Mouse (Mus musculus): ENCODE results near the gene Ssrp1. TPM values are rescaled to one million over a fixed set of nuclear protein-coding genes. Genes with fewer than 3 reads are reported as not detected.
A peak's percentile ranks its signal among the peaks of the same experiment; 100 is the strongest.

The Ssrp1 gene
- total and polyA plus RNA-seq, 2 experiments = 39.1 to 48.9 TPM

GRCm38 (mm10) chr2:85059677-85060076 lies 22.6 kb downstream of the Ssrp1 start:
- peaks cover 7% of the 10 kb centered on the region; the same call in 1 of the 2 replicates for H3K79me2 ChIP-seq (ENCODE audit: control insufficient read depth, insufficient read depth, low read length)
- no peaks in the 10 kb centered on the region for H3K27me3 ChIP-seq (ENCODE audit: control insufficient read depth, insufficient read depth, low read length)
- peaks cover 18% of the 10 kb centered on the region for H3K4me1 ChIP-seq (ENCODE audit: control insufficient read depth, insufficient read depth, low read length)
- no peak overlapping the region for H3K9ac ChIP-seq (ENCODE audit: low read depth, low read length)
- WGBS = 88% methylated on average over 6 of the region's 6 CpGs
- DNase-seq (ENCODE audit: extremely low read depth, low read depth, low spot score) = peak; percentile 27
- H3K4me3 ChIP-seq (ENCODE audit: insufficient read depth, low read depth, low read length) = no peak overlapping the region
- TF ChIP-seq POLR2A (IDR thresholded peaks at IDR 0.05; ENCODE audit: extremely low read depth, insufficient read depth, low read length) (no peak), CTCF (IDR thresholded peaks at IDR 0.05; ENCODE audit: low read depth, low read length) (no peak)
- peak overlapping the region; percentile 61 for H3K27ac ChIP-seq (replicated peaks; ENCODE audit: insufficient read depth, low read depth, low read length)
- peaks cover 7% of the 10 kb centered on the region; the same call in 1 of the 2 replicates for H3K36me3 ChIP-seq (ENCODE audit: control insufficient read depth, insufficient read depth, low read length)

GRCm38 (mm10) chr2:85060591-85061060 lies 23.6 kb downstream of the Ssrp1 start:
- Histone ChIP-seq H3K79me2 (ENCODE audit: control insufficient read depth, insufficient read depth, low read length) (peaks cover 7% of the 10 kb centered on the region; the same call in 1 of the 2 replicates), H3K4me1 (ENCODE audit: control insufficient read depth, insufficient read depth, low read length) (peaks cover 27% of the 10 kb centered on the region), H3K27ac (replicated peaks; ENCODE audit: insufficient read depth, low read depth, low read length) (peak overlapping the region; percentile 91), H3K9ac (ENCODE audit: low read depth, low read length) (peak overlapping the region; percentile 89), H3K27me3 (ENCODE audit: control insufficient read depth, insufficient read depth, low read length) (no peaks in the 10 kb centered on the region), H3K4me3 (ENCODE audit: insufficient read depth, low read depth, low read length) (peak overlapping the region; percentile 79), H3K36me3 (ENCODE audit: control insufficient read depth, insufficient read depth, low read length) (peaks cover 4% of the 10 kb centered on the region; the same call in 1 of the 2 replicates)
- TF ChIP-seq CTCF (IDR thresholded peaks at IDR 0.05; ENCODE audit: low read depth, low read length) (no peak), POLR2A (IDR thresholded peaks at IDR 0.05; ENCODE audit: extremely low read depth, insufficient read depth, low read length) (peak; percentile 90)
- peak; percentile 90 for DNase-seq (ENCODE audit: extremely low read depth, low read depth, low spot score)
- WGBS = 1% methylated on average over 11 of the region's 11 CpGs

GRCm38 (mm10) chr2:85061107-85061541 lies 24.1 kb downstream of the Ssrp1 start:
- WGBS = 14% methylated on average over 10 of the region's 10 CpGs
- no peaks in the 10 kb centered on the region for H3K27me3 ChIP-seq (ENCODE audit: control insufficient read depth, insufficient read depth, low read length)
- H3K79me2 ChIP-seq (ENCODE audit: control insufficient read depth, insufficient read depth, low read length) = peaks cover 7% of the 10 kb centered on the region; the same call in 1 of the 2 replicates
- peak; percentile 86 for DNase-seq (ENCODE audit: extremely low read depth, low read depth, low spot score)
- H3K9ac ChIP-seq (ENCODE audit: low read depth, low read length) = peak overlapping the region; percentile 89
- H3K4me1 ChIP-seq (ENCODE audit: control insufficient read depth, insufficient read depth, low read length) = peaks cover 31% of the 10 kb centered on the region
- H3K36me3 ChIP-seq (ENCODE audit: control insufficient read depth, insufficient read depth, low read length) = peaks cover 4% of the 10 kb centered on the region; the same call in 1 of the 2 replicates
- H3K4me3 ChIP-seq (ENCODE audit: insufficient read depth, low read depth, low read length) = peak overlapping the region; percentile 79
- peak overlapping the region; percentile 91 for H3K27ac ChIP-seq (replicated peaks; ENCODE audit: insufficient read depth, low read depth, low read length)
- no peak for TF ChIP-seq CTCF (IDR thresholded peaks at IDR 0.05; ENCODE audit: low read depth, low read length)
- no peak for TF ChIP-seq POLR2A (IDR thresholded peaks at IDR 0.05; ENCODE audit: extremely low read depth, insufficient read depth, low read length)

- no peak for DNase-seq (ENCODE audit: extremely low read depth, low read depth, low spot score)
- H3K79me2 ChIP-seq (ENCODE audit: control insufficient read depth, insufficient read depth, low read length) = peaks cover 7% of the 10 kb centered on the region; the same call in 1 of the 2 replicates
- H3K9ac ChIP-seq (ENCODE audit: low read depth, low read length) = no peak overlapping the region
- WGBS = 71% methylated on average over 12 of the region's 12 CpGs
- H3K36me3 ChIP-seq (ENCODE audit: control insufficient read depth, insufficient read depth, low read length) = peaks cover 2% of the 10 kb centered on the region; the same call in 1 of the 2 replicates
- no peak overlapping the region for H3K4me3 ChIP-seq (ENCODE audit: insufficient read depth, low read depth, low read length)
- peak overlapping the region; percentile 19; the same call in 1 of the 2 replicates for H3K27ac ChIP-seq (replicated peaks; ENCODE audit: insufficient read depth, low read depth, low read length)
- H3K4me1 ChIP-seq (ENCODE audit: control insufficient read depth, insufficient read depth, low read length) = peaks cover 33% of the 10 kb centered on the region
- TF ChIP-seq CTCF (IDR thresholded peaks at IDR 0.05; ENCODE audit: low read depth, low read length) (no peak), POLR2A (IDR thresholded peaks at IDR 0.05; ENCODE audit: extremely low read depth, insufficient read depth, low read length) (no peak)
- H3K27me3 ChIP-seq (ENCODE audit: control insufficient read depth, insufficient read depth, low read length) = no peaks in the 10 kb centered on the region
Observed at GRCm38 (mm10) chr2:85065141-85065875, 28.3 kb downstream of the Ssrp1 start.

- WGBS = 53% methylated on average over 5 of the region's 5 CpGs
- peak overlapping the region; percentile 24; the same call in 1 of the 2 replicates for H3K27ac ChIP-seq (replicated peaks; ENCODE audit: insufficient read depth, low read depth, low read length)
- H3K9ac ChIP-seq (ENCODE audit: low read depth, low read length) = no peak overlapping the region
- H3K36me3 ChIP-seq (ENCODE audit: control insufficient read depth, insufficient read depth, low read length) = peaks cover 2% of the 10 kb centered on the region; the same call in 1 of the 2 replicates
- H3K79me2 ChIP-seq (ENCODE audit: control insufficient read depth, insufficient read depth, low read length) = peaks cover 7% of the 10 kb centered on the region; the same call in 1 of the 2 replicates
- no peak overlapping the region for H3K4me3 ChIP-seq (ENCODE audit: insufficient read depth, low read depth, low read length)
- peaks cover 45% of the 10 kb centered on the region for H3K4me1 ChIP-seq (ENCODE audit: control insufficient read depth, insufficient read depth, low read length)
- no peaks in the 10 kb centered on the region for H3K27me3 ChIP-seq (ENCODE audit: control insufficient read depth, insufficient read depth, low read length)
- TF ChIP-seq POLR2A (IDR thresholded peaks at IDR 0.05; ENCODE audit: extremely low read depth, insufficient read depth, low read length) = no peak
- no peak for TF ChIP-seq CTCF (IDR thresholded peaks at IDR 0.05; ENCODE audit: low read depth, low read length)
- peak; percentile 49 for DNase-seq (ENCODE audit: extremely low read depth, low read depth, low spot score)
Observed at GRCm38 (mm10) chr2:85066937-85067336, 29.9 kb downstream of the Ssrp1 start.
